Mouse (Mus musculus) right cerebral cortex, postnatal 14 days (tissue): ENCODE results near the gene G0s2.

Source experiments
- DNase-seq: peaks from one replicate; pipeline ENCODE4 v3.0.0; 2022

Gene G0s2

DNA sequence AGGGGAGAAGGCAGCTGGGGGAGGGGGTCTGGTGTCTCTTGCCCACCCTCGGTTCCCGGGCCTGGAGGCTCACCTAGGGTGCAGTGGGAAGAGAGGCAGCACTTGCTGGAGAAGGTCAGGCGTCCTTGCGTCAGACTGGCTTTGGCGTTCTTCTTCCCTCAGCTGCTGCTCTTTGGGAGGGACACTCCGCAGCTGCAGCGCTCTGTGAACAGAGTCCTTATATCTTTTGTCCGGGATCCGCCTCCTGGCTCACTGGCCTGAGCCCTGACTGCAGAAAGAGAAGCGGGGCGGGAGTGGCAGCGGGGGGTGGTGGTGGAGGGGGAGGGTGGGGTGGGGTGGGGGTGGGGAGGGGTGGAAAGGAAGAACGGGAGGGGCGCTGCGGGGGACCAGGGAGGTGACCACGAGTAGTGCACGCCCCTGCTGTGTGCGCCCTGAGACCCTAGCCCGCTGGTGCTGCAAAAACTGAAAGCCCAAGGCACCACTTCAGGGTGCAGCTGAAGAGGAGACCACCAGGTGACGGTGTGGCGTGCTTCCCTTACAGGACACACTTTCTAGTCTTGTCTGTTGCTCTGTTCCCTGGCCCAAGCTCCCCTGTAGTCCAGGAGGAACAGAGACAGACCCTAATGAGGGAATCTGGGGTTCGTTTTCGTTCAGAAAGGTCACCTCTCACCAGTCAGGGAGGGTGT lies at the start of gene G0s2:
Gene G0s2 (minus strand): TSS at position 302 of the 686 bp plus-strand sequence.
- DNase-seq: peak; percentile 46

DNA sequence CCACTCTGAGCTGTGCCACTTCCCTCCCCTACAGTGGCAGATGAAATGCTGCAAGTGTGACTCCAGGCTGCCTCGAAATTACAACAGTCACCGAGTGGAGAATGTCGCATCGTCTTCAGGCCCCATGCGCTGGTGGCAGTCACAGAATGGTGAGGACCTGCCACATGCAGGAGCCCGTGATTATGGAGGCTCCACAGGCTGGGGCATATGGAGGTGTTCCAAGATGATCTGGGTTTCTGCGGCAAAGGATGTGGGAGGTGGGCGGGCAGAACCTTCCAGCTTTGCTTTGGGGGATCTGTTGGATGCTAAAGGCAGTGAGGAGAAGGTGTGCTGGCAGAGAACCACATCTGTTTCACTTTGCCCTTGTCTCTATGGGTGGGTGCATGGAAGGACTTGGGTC lies 47.4 kb upstream of the G0s2 start:
- no peak for DNase-seq

DNA sequence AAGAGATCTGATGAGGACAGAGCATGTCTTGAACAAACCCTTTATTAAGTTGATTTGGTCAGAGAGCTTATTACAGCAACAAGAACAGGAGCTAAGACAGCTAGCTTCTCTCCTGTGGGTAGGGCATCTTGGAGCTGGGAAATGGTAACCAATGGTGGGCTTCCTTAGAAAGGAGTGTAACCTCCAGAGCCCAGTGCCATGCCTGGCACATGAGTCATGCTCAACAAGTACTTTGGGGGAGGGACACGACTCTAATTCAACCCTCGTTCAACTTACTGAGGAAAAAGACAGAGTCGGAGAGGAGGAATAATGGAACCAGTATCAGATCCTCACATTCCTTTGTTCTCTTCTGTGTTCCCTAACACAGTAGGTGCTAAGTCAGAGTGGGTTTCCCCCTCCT lies 46.7 kb upstream of the G0s2 start:
- no peak for DNase-seq

DNA sequence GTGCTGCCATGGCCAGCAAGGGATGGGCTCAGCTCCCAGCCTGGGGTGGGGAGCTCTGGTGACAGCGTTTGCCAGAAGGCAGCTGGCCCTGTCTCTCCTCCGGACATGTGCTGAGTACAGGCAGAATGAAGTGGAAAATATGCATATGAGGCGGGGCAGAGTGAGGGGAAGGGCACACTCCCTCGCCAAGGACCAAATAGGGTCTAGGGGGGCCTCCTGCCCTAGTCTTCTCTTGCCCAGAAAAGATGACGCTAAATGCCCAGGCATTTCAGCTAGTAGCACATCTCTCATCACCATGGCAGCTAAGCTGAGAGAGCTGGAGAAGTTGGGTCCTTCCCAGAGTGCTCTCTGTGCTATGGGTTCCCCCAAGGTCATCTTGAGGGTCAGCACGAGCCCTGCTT lies 44.1 kb upstream of the G0s2 start:
- no peak for DNase-seq

DNA sequence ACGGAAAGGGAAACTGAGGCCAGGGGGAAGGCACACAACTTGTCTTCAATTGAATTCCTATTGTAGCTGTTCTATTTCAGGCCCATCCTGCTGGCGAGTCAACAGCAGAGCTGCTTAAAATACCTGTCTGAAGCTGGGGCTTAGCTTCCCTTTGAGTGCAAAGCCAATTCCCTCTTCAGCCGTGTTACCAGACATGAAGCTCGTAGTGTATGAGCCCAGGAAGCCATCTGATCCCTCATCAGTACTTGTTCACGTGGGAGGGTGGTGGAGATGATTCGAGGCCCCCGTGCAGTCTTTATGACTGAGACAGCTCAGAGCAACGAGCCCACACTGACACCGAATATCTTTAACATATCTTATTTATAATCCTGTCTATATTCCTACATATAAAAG lies 43.3 kb upstream of the G0s2 start:
- no peak for DNase-seq

DNA sequence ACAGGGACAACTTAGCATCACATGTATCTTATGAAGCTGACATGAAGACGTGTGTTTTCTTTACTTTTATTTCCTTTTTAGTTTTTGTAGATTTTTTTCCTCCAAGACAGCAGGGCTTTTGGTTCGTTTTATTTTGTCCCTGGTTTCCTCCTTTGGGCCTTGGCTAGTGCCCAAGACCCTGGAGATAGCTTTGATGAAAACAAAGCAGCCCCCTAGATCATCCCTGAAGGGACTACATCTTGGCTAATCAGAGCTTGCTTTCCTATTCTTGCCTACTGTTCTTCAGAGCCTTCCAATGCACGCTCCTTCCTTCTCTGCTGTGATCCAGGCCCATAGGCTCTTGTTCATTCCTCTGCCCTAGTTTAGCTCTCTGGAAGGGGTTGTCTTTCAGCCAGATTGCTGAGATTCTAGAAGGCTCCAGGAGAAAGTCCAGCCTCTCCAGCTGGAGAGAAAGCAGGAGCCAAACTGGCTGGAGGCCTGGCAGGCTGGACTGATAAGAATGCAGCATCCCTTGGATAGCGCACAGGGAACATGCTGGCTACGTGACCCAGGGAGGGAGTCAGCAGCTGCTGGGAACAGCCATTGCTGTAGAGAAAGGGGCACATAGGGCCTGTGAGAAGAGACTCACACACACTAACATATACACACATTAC lies 42.8 kb upstream of the G0s2 start:
- DNase-seq: no peak

DNA sequence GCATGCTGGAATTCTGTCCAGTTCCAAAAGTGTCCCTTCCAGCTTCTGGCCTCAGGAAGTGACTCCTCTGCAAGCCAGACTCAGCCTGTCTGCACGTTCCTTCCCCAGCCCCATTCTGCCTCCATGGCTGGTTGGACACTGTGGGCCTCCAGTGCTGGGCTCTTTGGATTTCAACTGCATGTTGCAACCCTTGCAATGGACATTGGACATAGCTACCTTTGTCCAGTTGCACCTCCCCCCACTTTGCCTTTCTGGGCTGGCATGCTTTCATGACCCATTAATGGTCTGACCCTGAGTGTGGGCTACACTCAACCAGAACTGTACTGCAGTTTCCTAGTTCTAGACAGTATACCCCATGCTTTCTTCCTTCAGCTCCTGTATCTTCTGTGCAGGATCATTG lies 38.6 kb upstream of the G0s2 start:
- no peak for DNase-seq

DNA sequence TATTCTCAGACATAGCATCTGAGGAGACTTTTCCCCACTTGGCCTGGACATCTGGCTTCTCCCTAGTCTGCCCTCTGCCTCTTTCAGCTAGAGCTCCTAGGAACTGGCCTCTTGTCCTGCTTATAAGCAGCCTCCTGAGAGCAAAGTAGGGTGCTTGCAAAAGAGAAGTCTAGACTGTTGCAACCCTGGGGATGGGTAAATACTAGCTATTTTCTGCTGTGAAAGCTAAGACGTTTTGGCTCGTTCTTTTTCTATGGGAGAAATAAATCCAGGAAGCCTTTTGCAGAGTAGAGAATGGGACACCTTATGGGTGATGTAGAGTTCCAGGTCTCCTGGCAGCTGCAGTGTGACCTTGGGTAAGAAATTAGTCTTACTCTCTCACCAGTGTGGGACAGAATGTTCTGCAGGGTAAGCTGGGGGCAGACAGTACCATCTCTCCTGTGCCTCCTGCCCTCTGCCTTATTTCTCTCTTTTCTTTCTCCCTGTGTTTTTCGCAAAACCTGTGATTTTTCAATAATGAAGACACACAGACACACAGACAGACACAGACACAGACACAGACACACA lies 37.6 kb upstream of the G0s2 start:
- no peak for DNase-seq

DNA sequence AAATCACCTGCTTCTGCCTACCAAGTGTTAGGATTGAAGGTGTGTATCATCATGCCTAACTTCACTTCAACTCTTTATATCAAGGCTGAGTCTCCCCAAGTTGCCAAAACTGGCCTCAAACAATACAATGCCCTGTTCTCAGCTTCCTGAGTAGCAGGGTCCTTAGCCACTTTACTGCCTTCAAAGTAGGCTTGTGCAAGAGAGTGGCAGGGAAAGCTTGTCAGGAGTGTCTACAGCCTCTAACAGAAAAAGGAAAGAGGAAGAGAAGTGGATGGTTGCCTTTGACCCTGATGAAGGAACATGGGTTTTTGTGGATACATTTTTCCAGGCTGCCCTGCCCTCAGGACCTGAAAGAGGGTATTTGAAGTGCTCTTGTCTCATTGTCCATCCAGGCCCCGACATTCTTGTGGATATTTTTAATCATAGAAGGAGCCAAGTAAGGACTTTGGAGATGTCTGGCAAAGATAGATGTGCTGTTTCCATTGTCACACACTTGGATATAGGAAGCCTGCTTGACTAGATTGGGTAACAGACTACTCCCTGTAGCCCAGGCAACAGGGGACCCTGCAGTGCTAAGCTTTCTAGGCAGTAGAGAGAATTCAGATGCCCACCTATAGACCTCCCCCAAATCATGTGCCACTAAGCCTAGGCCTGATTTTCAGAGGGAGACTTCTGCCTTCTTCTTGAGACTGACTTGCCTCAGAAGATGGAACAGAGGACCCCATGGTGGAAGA lies 36.9 kb upstream of the G0s2 start:
- DNase-seq: no peak

DNA sequence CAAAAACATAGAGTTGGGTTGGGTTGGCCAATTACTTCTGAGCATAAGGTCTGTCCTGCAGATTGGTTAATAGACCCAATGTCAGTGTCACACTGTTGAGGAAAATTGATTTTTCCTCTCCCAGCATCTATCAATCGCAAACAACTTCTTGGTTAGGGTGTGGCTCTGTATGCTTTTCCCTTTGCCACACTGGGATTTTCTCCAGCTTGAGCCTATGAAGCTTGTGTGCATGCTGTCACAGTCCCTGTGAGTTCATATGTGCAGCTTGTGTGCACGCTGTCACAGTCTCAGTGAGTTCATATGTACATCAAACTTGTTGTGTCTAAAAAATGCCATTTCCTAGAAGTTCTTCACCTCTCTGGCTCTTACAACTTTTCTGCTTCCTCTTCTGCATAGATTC lies 33.8 kb upstream of the G0s2 start:
- no peak for DNase-seq

DNA sequence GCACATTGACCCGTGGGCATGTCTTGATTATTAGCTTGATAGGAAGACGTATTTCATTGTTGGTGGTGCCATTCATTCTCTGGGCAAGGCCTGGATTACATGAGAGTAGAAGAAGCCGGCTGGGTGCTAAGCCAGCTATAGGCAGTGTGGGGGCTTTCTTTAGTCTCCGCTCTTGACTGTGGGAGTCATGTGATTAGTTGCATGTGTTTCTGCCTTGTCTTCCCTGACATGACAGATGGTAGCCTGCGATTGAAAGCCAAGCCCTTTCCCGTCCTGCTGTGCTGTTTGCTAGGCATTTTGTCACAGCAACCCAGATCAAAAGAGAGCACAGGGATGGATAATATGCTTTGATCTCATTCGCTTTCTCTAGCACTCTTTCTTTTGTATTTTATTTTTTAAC lies 32.4 kb upstream of the G0s2 start:
- DNase-seq: no peak

DNA sequence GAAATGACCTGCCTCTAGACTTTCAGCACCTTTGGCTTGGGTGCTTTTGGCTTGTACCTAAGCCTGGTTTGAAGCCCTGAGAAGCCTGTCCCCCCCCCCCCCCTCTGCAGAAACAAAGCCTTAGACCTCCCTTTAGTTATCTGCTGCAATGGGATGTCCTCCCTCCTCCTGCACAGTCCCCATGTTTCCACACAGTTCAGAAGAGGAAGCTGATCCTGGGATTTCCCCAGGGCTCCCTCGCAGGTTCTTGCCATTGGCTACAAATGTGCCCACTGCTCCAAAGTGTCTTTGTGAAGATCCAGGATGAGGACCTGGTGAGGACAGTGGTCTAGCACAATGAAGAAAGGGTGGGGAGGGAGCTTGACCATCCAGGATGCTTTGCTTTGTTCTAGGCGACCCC lies 30.1 kb upstream of the G0s2 start:
- no peak for DNase-seq

DNA sequence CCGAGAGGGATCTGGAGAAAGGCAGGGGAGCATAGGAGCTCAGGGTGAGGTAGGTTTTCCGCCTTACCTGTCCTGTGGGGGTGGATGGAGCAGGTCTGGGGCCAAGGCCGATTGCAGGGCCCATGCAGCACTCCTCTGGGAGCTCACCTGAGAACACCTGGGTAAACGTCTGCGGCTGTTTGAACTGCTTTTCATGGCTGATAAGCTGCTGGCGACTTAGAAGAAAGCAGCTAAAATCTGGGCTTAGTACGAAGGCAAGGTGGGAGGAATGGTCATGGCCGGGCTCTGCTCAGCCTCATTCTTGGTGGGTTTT lies 29.0 kb upstream of the G0s2 start:
- no peak for DNase-seq

DNA sequence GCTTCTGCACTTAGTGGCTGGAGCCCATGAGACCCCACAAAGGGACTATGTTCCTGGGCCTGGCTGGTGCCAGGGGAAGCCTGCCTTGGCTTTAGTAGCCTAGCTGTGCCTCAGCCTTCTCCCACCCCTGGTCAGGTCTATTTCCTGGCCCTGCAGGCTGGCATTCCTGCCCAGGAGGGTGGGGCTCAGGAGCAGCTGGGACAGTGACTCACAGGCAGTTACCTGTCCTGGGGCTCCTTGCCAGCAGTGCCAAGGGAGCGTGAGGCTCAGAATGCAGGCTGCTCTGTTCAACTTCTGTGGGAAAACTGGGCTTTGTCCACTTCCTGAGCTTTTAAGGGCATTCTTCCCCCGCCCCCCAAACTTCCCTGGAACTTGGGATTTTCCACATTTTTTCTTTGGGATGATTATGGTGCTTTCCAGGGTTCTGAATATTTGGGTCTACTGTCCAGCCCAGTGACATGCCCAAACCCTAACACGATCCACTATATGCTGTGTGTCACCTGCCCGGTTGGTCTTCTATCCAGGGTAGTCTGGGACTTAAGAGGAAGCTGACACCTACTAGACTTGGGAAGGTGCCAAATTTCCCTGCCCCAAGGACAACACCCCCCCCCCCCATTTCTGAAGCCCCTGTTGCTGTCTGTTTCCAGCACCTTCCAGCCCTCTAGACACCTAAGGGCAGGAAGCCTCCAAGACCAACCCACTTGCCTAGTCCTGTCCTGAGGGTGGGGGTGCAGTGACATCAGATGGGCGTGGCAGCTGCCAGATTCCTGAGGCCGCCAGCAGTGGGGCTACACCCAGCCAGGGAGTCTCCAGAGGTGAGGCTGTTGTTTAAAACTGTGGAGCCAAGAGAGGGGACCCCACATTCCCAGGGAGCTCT lies 28.4 kb upstream of the G0s2 start:
- DNase-seq: no peak

DNA sequence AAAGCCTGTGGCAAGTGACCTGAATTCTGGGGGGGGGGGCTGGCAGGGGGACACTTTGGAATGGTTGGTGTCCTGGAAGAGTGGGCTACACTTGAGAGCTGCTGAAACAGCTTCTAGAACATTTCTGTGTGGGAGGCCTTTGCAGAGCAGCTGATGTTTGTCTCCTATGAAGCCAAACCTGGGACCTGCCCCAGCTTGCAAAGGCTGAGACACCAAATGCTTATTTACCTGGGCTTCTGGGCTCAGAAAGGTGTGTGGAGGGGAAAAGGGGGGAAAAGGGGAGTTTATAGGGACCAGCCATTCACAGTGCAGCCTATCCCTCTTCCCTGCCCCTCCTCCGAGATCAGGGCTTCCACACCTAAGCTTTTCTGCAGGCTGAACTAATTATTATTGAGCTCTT lies 27.0 kb upstream of the G0s2 start:
- DNase-seq: no peak

DNA sequence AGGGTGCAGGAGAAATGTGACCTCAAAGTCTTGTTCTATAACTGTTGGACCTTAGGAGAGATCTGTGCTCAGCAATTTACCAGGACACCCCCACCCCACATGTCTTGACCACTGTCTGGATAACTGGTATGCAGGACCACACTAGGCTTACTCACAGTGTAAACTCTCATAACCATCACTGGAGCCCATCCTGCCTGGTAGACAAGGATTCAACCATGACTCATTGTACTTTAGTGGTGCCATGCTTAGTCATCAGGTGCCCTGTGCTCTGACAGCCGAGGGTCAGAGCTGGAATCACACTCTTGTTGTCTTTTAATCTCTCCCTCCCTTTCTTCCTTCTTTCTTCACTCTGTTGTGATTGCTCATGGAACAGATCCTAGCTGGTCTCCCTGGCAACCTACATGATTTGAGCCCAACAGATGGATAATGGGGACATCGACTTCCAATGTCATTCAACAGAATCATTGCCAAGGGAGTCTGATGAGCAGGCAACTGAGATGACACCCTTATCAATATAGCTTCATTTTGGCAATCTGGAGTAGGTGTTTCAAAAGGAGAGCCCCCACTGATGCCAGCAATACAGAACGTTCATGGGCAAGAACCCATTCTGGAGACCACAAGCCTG lies 25.2 kb upstream of the G0s2 start:
- no peak for DNase-seq

DNA sequence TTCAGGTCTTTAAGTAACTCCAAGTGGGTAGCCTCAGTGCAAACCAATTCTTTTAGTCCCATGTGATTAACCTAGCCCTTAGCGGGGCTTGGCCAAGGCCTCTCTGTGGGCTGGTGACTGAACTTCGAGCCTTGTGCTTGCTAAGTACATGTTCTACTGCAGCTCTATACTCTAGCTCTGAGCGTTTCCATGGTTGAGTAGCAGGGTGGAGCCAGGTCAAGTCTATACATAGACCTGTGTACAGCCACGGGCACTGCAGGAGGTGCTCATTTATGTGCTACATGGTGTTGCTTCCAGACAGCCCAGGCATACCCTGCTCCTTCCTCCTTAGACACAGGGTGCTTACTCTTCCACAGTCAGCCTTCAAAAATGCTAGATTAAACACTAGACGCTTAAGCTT lies 22.9 kb upstream of the G0s2 start:
- no peak for DNase-seq

DNA sequence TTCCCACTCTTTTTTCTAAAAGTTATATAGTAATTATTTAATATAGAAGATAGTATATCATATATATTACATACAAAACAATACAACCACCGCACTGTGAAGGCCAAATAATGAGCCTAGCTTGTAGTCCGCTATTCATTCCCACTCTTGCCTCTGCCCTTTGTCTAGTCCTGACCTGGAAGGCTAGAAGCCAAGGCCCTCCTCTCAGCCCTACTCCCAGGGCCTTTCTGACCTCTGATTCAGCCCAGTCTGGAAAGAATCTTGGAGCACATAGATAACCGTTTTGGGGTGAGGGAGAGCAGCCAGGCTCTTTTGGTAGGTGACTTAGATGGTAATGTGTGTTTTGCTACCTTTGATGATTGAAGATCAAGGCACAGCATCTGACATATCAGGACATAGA lies 20.9 kb upstream of the G0s2 start:
- no peak for DNase-seq

DNA sequence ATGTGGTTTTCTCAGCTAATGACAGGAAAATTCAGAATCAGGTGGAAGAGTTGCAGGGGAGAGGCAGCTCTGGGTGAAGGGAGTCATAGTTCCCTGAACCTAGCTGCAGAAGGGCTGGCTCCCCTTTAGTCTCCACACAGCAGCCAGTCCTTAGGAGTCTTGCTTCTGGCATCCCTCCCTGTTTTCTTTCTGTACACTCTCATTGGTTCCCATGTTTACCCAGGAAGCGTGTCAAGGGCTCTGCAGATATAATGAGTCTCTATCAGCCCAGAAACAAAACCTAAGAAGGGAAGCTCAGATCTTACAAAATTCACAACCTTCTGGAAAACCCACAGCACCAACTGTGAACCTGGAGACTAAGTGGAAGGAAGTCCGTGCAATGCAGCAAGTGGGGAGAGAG lies 20.0 kb upstream of the G0s2 start:
- no peak for DNase-seq

DNA sequence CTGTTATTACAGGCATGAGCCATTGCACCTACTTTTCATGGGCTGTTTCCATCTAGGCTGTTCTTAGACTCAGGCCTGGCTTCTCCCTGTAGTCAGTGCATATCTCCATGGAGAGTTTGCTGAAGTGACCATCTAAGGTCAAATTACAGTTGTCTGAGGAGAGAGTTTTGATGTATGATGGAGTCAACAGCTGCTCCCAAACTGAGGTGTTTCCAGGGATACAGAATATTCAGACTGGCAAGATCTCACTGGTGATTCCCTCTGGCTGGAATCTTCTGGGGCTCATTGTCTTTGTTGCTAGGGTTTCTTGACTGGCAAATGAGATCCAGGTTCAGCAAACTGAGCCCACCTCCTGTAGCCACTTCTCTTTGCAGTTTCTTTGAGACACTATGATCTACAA lies 17.7 kb upstream of the G0s2 start:
- DNase-seq: no peak

DNA sequence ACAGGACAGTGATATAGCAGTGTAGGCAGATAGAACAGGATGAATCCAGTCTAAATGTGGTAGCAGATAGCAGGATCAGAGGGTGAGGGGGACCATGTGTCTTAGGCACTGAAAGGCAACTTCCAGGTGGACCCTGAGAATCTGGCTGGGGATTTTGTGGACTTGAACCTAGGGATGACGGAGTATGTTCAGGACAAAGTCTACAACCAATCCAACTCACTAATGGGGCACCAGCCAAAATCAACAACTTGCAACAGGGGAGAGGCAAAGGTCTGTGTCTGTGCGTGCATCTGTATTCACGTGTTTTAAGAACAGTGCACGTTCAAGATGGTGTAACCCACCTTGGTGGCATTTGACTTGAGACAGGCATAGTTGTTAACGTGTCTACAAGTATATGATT lies 16.9 kb upstream of the G0s2 start:
- no peak for DNase-seq

DNA sequence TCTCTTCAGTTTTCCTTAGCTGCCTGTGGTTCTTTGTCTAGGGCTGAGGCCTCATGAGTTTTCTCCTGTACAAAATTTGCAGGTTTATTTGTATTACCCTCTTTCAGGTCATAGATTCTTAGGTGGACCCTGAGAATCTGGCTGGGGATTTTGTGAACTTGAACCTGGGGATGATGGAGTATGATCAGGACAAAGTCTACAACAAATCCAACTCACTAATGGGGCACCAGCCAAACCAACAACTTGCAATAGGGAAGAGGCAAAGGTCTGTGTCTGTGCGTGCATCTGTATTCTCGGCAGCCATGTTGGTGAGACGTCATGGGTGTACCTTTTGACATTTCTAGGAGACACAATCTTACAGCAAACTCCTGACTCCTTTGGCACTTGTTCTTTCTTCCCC lies 16.1 kb upstream of the G0s2 start:
- DNase-seq: no peak

DNA sequence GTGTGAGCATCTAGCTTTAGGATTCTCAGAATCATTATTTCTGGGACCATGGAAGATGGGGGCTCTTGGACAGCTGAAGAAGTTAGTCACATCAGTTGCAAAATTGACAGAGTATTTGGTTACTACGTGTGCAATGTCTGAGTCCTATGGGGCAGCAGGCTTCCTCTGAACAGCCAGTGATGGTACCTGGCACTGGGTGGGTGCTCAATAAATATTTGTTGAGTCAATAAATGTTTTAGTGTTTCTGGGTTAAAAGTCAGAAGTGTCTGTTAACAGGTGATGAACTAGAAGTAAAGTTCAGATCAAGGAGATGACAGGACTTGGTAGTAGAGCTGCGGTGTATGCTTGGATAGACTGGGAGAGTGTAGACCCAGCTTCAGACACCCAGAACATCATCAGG lies 14.6 kb upstream of the G0s2 start:
- DNase-seq: no peak
